Mouse (Mus musculus) liver, adult 2 months (tissue): ENCODE data around the gene Mpo. TPM values are rescaled to one million over a fixed set of nuclear protein-coding genes. Genes with fewer than 3 reads are reported as not detected.

Experiments used
- DNase-seq: peaks from one replicate; pipeline ENCODE4 v3.0.0-alpha.2; 2011; ENCODE audit warnings: low read depth, low spot score; ENCODE audit errors: extremely low read depth
- H3K27ac ChIP-seq: fragments of 200-500 bp; replicated peaks from 2 replicates; pipeline ENCODE4 v1.5.1; 2012; ENCODE audit warnings: low read depth, mild to moderate bottlenecking, control low read depth, inconsistent platforms, low read length; ENCODE audit not compliant: insufficient read depth
- H3K27me3 ChIP-seq: fragments of 200-500 bp; 2 replicates; pipeline ENCODE4 v1.6.1; 2012; ENCODE audit warnings: mild to moderate bottlenecking, moderate library complexity, low read length, inconsistent platforms; ENCODE audit not compliant: control insufficient read depth, insufficient read depth
- H3K36me3 ChIP-seq: fragments of 200-500 bp; 2 replicates; pipeline ENCODE4 v1.6.1; 2012; ENCODE audit warnings: low read length, inconsistent platforms; ENCODE audit not compliant: control insufficient read depth, insufficient read depth
- H3K4me1 ChIP-seq: fragments of 200-500 bp; 2 replicates; pipeline ENCODE4 v1.6.1; 2011; ENCODE audit warnings: low read length; ENCODE audit not compliant: control insufficient read depth, insufficient read depth
- H3K4me3 ChIP-seq: fragments of 200-500 bp; 2 replicates; pipeline ENCODE4 v1.5.1; 2011; ENCODE audit warnings: low read depth, mild to moderate bottlenecking, control low read depth, low read length, moderate library complexity; ENCODE audit not compliant: insufficient read depth
- H3K79me2 ChIP-seq: fragments of 200-500 bp; 2 replicates; pipeline ENCODE4 v1.6.1; 2012; ENCODE audit warnings: inconsistent platforms, mild to moderate bottlenecking, low read length, moderate library complexity; ENCODE audit not compliant: control insufficient read depth, insufficient read depth
- H3K9ac ChIP-seq: fragments of 200-500 bp; 2 replicates; pipeline ENCODE4 v1.6.1; 2012; ENCODE audit warnings: low read depth, mild to moderate bottlenecking, control low read depth, inconsistent platforms, low read length
- CTCF ChIP-seq: fragments of 200-500 bp; IDR thresholded peaks from 2 replicates; pipeline ENCODE4 v1.5.1; 2011; ENCODE audit warnings: low read depth, low read length, control low read depth
- POLR2A ChIP-seq: fragments of 200-500 bp; IDR thresholded peaks from 2 replicates; pipeline ENCODE4 v1.6.1; 2011; ENCODE audit warnings: low read length, control low read depth; ENCODE audit not compliant: insufficient read depth; ENCODE audit errors: extremely low read depth
- WGBS: fragments of 180-500 bp; shearing (Covaris S2); methylation state at CpG from one replicate; pipeline ENCODE4 v1.1.7; 2018; 5-methylcytosine and 5-hydroxymethylcytosine counted together
- polyA plus RNA-seq: library from polyadenylated mRNA; depleted of rRNA; stranded (reverse); fragments of >200 nt; gene quantifications from 2 replicates; pipeline ENCODE4 v1.2.3, GENCODE M21; 2012
- total RNA-seq: library from RNA; depleted of rRNA; stranded (reverse); fragments of >200 nt; gene quantifications from 2 replicates; pipeline ENCODE4 v1.2.3, GENCODE M21; 2014

Mpo gene
- total and polyA plus RNA-seq, 2 experiments = 0.06 TPM; not detected in 1

DNA sequence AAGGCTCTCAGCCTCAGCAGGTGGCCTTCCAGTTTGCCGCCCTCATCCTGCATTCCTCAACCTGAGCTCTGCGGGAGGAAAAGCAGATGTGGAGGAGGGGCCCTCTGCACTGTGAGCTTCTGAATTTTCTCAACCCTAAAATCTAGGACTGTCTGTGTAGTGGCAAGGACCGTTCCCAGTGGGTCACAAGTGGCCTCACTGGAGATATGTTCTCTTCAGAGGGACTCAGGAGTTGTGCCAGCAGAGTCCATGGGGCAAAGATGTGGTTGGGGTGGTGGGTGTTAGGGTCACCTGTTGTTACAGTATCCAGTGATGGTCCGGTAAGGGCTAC lies 24.0 kb downstream of the Mpo start:
- WGBS = 37% methylated on average over 4 of the region's 4 CpGs
- no peak for DNase-seq
- Histone ChIP-seq H3K4me3 (no peak overlapping the region), H3K27ac (no peak overlapping the region), H3K4me1 (0 out of 2 replicates have a peak, but pooled peaks cover 1% of the 10 kb centered on the region), H3K9ac (no peak overlapping the region), H3K27me3 (0 out of 2 replicates have a peak, but pooled peaks cover 4% of the 10 kb centered on the region), H3K79me2 (no peaks in the 10 kb centered on the region), H3K36me3 (no peaks in the 10 kb centered on the region)
- TF ChIP-seq CTCF (no peak), POLR2A (no peak)

DNA sequence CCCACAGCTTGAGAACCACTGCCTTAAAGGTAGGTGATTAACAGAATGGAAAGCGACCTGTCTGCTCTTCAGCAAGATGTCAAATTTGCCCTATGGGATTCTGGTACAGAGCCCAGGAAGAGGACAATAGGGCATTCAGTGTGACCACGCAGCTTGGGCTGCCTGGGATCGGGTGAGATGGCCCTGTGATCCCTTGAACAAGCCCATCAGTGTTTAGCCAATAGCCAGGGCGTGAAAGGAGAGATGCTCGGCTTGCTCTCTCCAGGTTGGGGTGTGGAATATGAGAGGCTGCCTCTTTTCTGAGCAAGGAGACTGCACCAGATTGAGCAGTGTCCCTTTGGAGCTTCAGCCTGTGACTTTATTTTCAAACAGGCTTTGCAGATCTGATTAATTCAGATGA lies 28.1 kb downstream of the Mpo start:
- Histone ChIP-seq H3K27ac (no peak overlapping the region), H3K79me2 (no peaks in the 10 kb centered on the region), H3K27me3 (no peaks in the 10 kb centered on the region; the same call in 1 of the 2 replicates), H3K36me3 (no peaks in the 10 kb centered on the region), H3K4me3 (no peak overlapping the region), H3K4me1 (0 out of 2 replicates have a peak, but pooled peaks cover 1% of the 10 kb centered on the region), H3K9ac (no peak overlapping the region)
- no peak for DNase-seq
- WGBS = 63% methylated on average over 5 of the region's 5 CpGs
- no peak for TF ChIP-seq CTCF
- TF ChIP-seq POLR2A = no peak

- Histone ChIP-seq H3K79me2 (no peaks in the 10 kb centered on the region), H3K4me3 (no peak within 1 kb of the TSS), H3K4me1 (no peaks in the 10 kb centered on the region), H3K36me3 (no peaks in the 10 kb centered on the region), H3K27ac (no peak within 1 kb of the TSS), H3K9ac (no peak within 1 kb of the TSS), H3K27me3 (no peaks in the 10 kb centered on the region; the same call in 1 of the 2 replicates)
- no peak for DNase-seq
- WGBS = 77% methylated on average over 10 of the region's 10 CpGs
- TF ChIP-seq POLR2A (no peak), CTCF (no peak)
These were observed 35.0 kb downstream of the Mpo start, which contains the start of gene Lpo for GRCm38 (mm10) chr11:87828239-87828900. Lpo (minus strand) TSS chr11:87828289.

- Histone ChIP-seq H3K27me3 (no peaks in the 10 kb centered on the region), H3K9ac (no peak overlapping the region), H3K79me2 (no peaks in the 10 kb centered on the region), H3K27ac (no peak overlapping the region), H3K4me1 (no peaks in the 10 kb centered on the region), H3K4me3 (no peak overlapping the region), H3K36me3 (no peaks in the 10 kb centered on the region)
- DNase-seq = no peak
- TF ChIP-seq POLR2A (no peak), CTCF (no peak)
- WGBS = 84% methylated on average over 8 of the region's 8 CpGs
These were observed 47.3 kb downstream of the Mpo start for GRCm38 (mm10) chr11:87840676-87841075.

DNA sequence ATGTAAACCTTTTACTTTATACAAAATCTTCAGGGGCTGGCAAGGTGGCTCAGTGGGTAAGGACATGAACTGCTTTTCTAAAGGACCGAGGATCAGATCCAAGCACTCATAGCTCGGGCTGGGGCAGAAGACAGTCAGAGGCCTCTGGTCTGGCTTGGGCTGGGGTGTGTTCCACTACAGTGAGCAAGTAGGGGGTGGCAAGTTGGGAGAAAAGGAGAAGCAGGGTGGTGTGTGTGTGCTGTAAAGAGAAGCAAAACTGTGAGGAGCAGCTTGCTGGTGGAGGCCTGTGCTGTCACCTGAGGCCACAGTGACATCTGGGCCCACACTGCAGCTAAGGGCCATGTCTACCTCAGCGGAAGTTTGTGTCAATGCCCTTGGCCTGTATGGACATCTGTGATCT lies 48.1 kb downstream of the Mpo start:
- no peaks in the 10 kb centered on the region for H3K4me1 ChIP-seq
- no peak overlapping the region for H3K4me3 ChIP-seq
- H3K27ac ChIP-seq = no peak overlapping the region
- no peaks in the 10 kb centered on the region for H3K36me3 ChIP-seq
- WGBS = 79% methylated on average over 3 of the region's 3 CpGs
- TF ChIP-seq POLR2A (no peak), CTCF (no peak)
- H3K27me3 ChIP-seq = no peaks in the 10 kb centered on the region
- no peak for DNase-seq
- H3K9ac ChIP-seq = no peak overlapping the region
- H3K79me2 ChIP-seq = no peaks in the 10 kb centered on the region

DNA sequence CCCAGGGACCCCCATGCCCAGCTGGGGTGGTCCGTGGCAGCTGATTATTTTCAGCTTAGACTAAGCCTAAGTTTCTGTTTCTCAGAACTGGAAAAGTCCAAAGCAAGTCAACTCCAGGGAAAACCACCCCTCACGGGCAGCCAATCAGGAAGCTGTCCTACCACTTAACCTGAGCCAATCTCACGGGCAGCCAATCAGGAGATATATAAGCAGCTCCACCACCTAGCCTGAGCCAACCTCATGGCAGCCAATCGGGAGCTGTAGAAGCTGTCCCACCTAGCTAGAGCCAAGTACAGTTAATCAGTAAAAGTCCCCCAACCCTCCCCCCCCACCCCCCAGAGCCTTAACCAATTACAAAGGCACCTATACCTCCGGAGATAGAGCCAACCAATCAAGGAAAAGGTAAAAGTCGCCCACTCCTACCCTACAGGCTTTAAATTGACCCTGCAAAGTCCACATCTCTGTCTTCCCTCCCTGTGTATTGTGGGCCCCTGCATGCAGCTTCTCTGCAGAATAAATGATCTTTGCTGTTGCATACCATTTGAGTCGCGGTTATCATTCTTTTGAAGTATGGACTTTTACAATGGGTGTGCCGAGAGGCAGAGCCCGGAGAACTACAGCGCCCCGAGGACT lies 53.7 kb downstream of the Mpo start:
- no peak for DNase-seq
- Histone ChIP-seq H3K4me1 (no peaks in the 10 kb centered on the region), H3K4me3 (no peak overlapping the region), H3K36me3 (no peaks in the 10 kb centered on the region), H3K27ac (no peak overlapping the region), H3K9ac (no peak overlapping the region), H3K27me3 (no peaks in the 10 kb centered on the region), H3K79me2 (no peaks in the 10 kb centered on the region)
- WGBS = 83% methylated on average over 12 of the region's 12 CpGs
- no peak for TF ChIP-seq POLR2A
- no peak for TF ChIP-seq CTCF
